Mouse (Mus musculus) stomach, embryonic 15.5 days (tissue): ENCODE measurements around the gene Acss2. TPM values are rescaled to one million over a fixed set of nuclear protein-coding genes. Genes with fewer than 3 reads are reported as not detected.
A peak's percentile ranks its signal among the peaks of the same experiment; 100 is the strongest.

Experiments
- ATAC-seq: fragments of 200-750 bp; cut with Nextera tagmentation; 2 replicates; pipeline ENCODE4 v1.8.0; 2017; ENCODE audit warnings: low read depth, moderate number of reproducible peaks, moderate TSS enrichment; ENCODE audit not compliant: insufficient read depth, low FRiP score
- H3K27ac ChIP-seq: fragments of 300-500 bp; sonication (generic); 2 replicates; pipeline ENCODE4 v1.5.1; 2015; ENCODE audit warnings: mild to moderate bottlenecking, inconsistent platforms
- H3K27me3 ChIP-seq: fragments of 300-500 bp; sonication (generic); replicated peaks from 2 replicates; pipeline ENCODE4 v1.6.1; 2015; ENCODE audit warnings: inconsistent platforms
- H3K36me3 ChIP-seq: fragments of 300-500 bp; sonication (generic); 2 replicates; pipeline ENCODE4 v1.6.1; 2015; ENCODE audit warnings: inconsistent platforms
- H3K4me1 ChIP-seq: fragments of 300-500 bp; sonication (generic); 2 replicates; pipeline ENCODE4 v1.6.1; 2015; ENCODE audit warnings: inconsistent platforms
- H3K4me2 ChIP-seq: fragments of 300-500 bp; sonication (generic); 2 replicates; pipeline ENCODE4 v1.6.1; 2015; ENCODE audit warnings: mild to moderate bottlenecking, inconsistent platforms
- H3K4me3 ChIP-seq: fragments of 300-500 bp; sonication (generic); replicated peaks from 2 replicates; pipeline ENCODE4 v1.5.1; 2015; ENCODE audit warnings: inconsistent platforms
- H3K9ac ChIP-seq: fragments of 300-500 bp; sonication (generic); 2 replicates; pipeline ENCODE4 v1.6.1; 2015; ENCODE audit warnings: inconsistent platforms
- H3K9me3 ChIP-seq: fragments of 300-500 bp; sonication (generic); 2 replicates; pipeline ENCODE4 v1.6.1; 2016; ENCODE audit warnings: inconsistent platforms
- WGBS: fragments of 180-500 bp; shearing (Covaris S2); methylation state at CpG from one replicate; pipeline ENCODE4 v1.1.7; 2015; 5-methylcytosine and 5-hydroxymethylcytosine counted together
- polyA plus RNA-seq: library from polyadenylated mRNA; unstranded; fragments of >200 nt; fragmentation: Nextera tagmentation; extraction: Ambion mirVana; gene quantifications from 2 replicates; pipeline ENCODE4 v1.2.1, GENCODE M21; 2015

The Acss2 gene
- polyA plus RNA-seq, 1 experiment from 2014 or later = 14.0 TPM

DNA sequence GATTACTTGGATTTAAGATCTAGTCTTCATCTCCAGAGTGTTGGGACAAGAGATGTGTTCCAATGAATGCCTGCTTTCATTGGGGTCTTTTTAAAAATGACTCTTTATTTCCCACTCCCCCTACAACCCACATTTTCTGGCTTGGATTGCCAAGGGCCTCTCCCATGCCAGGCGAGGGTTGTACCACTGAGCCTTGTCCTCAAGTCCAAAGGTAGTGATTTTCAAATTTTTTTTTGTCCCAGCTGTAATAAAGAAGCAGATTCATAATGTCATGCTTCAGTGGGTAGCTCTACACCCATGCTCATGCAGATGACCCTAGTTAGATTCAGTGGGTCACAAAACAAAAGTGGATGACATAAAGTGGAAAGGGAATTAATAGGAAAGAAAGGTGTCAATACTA, 29.2 kb downstream of the Acss2 start:
- Histone ChIP-seq H3K4me2 (no peak overlapping the region), H3K27ac (no peak overlapping the region; the same call in 1 of the 2 replicates), H3K36me3 (no peaks in the 10 kb centered on the region), H3K9me3 (no peaks in the 10 kb centered on the region), H3K4me1 (no peaks in the 10 kb centered on the region), H3K27me3 (no peaks in the 10 kb centered on the region), H3K9ac (no peak overlapping the region), H3K4me3 (no peak overlapping the region)
- no peak for ATAC-seq
- WGBS = 70% methylated on average over 1 of the region's 1 CpGs

DNA sequence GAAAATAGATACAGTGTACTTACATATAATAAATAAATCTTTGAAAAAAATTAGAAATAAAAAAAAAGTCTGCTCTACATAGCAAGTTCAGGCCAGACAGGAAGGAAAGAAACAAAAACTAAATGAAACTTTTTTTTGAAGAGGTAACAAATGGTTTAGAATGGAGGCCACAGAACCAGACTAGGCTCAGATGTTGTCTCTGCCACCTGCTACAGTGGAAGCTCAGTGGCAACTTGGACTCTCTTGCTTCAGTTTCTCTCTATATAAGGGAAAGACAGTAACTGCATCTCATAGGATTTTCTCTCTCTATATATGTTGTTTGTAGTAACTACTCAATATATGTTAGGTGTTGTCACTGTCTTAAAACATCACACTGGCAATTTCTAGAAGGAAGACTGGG, 34.6 kb downstream of the Acss2 start:
- Histone ChIP-seq H3K27ac (no peak overlapping the region), H3K36me3 (no peaks in the 10 kb centered on the region), H3K9ac (no peak overlapping the region), H3K9me3 (no peaks in the 10 kb centered on the region), H3K4me3 (no peak overlapping the region), H3K27me3 (no peaks in the 10 kb centered on the region), H3K4me1 (no peaks in the 10 kb centered on the region), H3K4me2 (no peak overlapping the region)
- no peak for ATAC-seq

DNA sequence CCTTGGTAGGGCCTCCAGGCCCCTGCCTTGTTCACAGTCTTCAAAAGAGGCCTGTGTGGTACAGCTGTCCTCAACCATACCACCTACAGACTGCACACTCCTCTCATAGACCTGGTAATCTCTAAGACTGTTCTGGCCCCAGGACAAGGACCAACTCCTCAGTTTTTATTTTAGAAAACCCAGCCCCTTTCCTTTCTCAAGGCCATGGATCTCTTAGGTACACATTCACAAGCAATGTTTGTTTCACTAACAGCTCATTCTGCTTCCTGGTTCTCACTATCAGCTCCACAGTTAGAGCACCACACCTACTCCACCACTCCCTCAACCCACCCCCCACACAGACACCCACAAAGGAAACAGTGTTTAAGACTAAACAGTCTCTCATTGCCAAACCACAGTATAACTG, 35.2 kb downstream of the Acss2 start:
- peak; percentile 87 for ATAC-seq
- no peaks in the 10 kb centered on the region for H3K9me3 ChIP-seq
- H3K27ac ChIP-seq = peak overlapping the region; percentile 67; the same call in 1 of the 2 replicates
- H3K9ac ChIP-seq = no peak overlapping the region
- no peaks in the 10 kb centered on the region for H3K36me3 ChIP-seq
- H3K4me3 ChIP-seq = no peak overlapping the region
- H3K4me1 ChIP-seq = no peaks in the 10 kb centered on the region
- no peaks in the 10 kb centered on the region for H3K27me3 ChIP-seq
- no peak overlapping the region for H3K4me2 ChIP-seq

DNA sequence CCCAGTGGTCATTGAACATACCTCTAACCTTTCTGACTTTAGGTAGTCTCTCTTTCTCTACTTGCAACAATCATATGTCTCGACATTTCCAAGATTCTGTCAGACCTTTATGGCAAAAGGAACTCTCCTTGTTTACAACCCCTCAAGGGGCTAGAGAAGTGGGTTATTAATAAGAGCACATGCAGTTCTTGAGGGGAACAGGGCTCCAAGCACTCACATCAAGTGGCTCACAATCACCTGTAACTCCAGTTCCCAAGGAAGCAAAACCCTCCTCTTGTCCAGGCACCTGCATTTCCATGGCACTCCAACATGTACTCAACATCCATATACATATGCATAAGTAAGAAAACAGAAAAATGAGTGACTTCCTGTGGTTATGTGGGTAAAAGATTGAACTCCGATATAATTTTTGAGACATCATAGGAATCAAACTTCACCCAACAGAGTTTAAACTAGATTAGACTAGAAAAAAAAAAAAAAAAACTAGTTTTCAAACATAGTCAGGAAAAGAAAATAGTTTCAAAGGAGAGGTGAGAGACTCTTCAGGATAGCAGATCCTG, 36.8 kb downstream of the Acss2 start:
- H3K4me1 ChIP-seq = no peaks in the 10 kb centered on the region
- ATAC-seq = no peak
- no peak overlapping the region for H3K27ac ChIP-seq
- no peak overlapping the region for H3K9ac ChIP-seq
- WGBS = 85% methylated on average over 2 of the region's 2 CpGs
- no peak overlapping the region for H3K4me2 ChIP-seq
- H3K9me3 ChIP-seq = no peaks in the 10 kb centered on the region
- H3K27me3 ChIP-seq = no peaks in the 10 kb centered on the region
- H3K4me3 ChIP-seq = no peak overlapping the region
- no peaks in the 10 kb centered on the region for H3K36me3 ChIP-seq

DNA sequence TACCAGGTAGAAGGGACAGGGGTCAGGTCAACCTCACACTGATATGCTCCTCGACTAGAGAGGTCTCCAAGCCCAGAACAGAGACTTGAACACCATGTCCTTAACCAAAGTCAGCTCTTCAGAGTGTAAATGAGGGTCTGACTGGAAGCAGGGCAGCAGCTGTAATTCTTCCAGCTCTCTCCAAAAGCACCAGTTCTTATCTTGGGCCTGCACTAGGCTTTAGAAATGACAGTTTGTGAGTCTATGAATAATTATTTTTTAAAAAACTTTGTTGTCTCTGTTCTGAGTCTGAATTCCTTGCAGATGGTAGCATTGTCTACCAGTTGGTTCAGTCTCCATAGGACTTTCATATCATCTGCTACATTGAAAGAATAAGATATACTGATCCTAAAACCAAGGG, 44.5 kb downstream of the Acss2 start:
- Histone ChIP-seq H3K9me3 (no peaks in the 10 kb centered on the region), H3K4me2 (no peak overlapping the region), H3K27ac (no peak overlapping the region), H3K36me3 (no peaks in the 10 kb centered on the region), H3K4me3 (no peak overlapping the region), H3K27me3 (no peaks in the 10 kb centered on the region), H3K4me1 (no peaks in the 10 kb centered on the region), H3K9ac (no peak overlapping the region)
- WGBS = 45% methylated on average over 1 of the region's 1 CpGs
- ATAC-seq = no peak

DNA sequence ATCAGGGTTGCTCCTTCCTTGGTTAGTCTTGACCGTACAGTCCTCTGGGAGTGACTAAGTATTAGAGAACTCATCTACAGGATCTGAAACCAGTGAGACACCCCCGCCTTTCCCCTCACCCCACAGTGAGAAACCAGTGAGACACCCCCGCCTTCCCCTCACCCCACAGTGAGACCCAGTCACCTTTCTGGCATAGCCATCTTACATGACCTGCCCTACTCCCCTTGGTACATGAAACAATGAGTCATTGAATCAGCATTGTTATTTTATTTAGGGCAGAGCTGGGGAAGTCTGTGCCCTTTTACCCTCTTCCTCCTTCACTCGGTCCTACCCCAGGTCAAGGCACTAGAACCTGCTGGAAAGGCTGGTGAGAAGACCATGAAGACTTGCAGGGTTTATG, 45.2 kb downstream of the Acss2 start:
- ATAC-seq = no peak
- Histone ChIP-seq H3K27ac (no peak overlapping the region), H3K9me3 (no peaks in the 10 kb centered on the region), H3K9ac (no peak overlapping the region), H3K27me3 (no peaks in the 10 kb centered on the region), H3K4me2 (no peak overlapping the region), H3K4me1 (no peaks in the 10 kb centered on the region), H3K36me3 (no peaks in the 10 kb centered on the region), H3K4me3 (no peak overlapping the region)
- 78% methylated on average over 4 of the region's 4 CpGs for WGBS

DNA sequence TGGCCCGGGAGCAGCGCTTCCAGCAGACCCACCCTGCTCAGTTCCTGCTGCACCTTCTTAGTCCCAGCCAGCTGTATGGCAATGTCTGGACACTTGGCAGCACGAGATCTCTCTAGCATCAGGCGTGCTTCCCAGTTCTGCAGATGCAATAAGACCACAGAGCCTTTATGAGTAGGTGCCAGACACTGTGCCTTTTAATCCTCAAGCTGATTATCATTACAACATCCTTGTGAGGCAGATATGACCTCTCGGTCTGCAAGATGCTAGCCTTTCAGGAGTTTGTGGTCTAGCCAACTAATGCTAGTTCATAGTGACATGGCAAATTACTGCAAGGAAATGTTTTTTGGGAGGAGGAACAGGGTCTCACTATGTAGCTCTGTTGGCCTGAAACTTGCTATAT, 50.0 kb downstream of the Acss2 start:
- 87% methylated on average over 5 of the region's 5 CpGs for WGBS
- no peak overlapping the region for H3K4me3 ChIP-seq
- no peak overlapping the region for H3K4me2 ChIP-seq
- H3K27me3 ChIP-seq = no peaks in the 10 kb centered on the region
- no peaks in the 10 kb centered on the region for H3K36me3 ChIP-seq
- H3K9me3 ChIP-seq = no peaks in the 10 kb centered on the region
- H3K9ac ChIP-seq = no peak overlapping the region
- no peaks in the 10 kb centered on the region for H3K4me1 ChIP-seq
- no peak overlapping the region for H3K27ac ChIP-seq
- ATAC-seq = no peak

DNA sequence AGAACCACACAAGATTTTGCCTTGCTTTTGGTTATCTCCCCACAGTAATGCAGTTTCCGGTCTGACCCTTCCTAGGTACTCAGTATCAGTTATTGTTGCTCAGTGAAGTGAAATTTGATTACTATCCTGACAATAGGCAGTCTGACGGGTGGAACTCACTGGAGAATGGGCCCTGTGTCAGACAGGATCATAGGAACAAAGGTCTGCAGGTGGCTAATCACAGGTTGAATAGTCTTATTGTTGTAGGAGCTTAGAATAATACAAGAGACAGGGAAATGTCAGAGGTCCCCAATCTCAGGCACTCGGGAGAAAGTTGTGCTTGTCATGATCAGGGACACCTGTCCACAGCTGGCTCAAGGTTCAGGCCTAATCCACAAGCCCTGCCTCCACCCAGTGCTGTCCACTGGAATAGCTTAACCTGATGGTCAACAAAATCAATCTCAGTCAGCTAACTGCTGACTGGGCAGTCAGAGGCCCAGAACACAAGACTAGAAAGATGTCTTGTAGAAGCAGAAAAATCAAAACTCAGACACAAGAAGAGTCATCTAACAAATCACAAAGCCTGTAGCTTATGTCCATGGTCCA, 51.6 kb downstream of the Acss2 start:
- no peaks in the 10 kb centered on the region for H3K36me3 ChIP-seq
- no peak overlapping the region for H3K27ac ChIP-seq
- H3K4me3 ChIP-seq = no peak overlapping the region
- WGBS = 50% methylated on average over 3 of the region's 3 CpGs
- no peaks in the 10 kb centered on the region for H3K4me1 ChIP-seq
- H3K9me3 ChIP-seq = no peaks in the 10 kb centered on the region
- no peak overlapping the region for H3K9ac ChIP-seq
- no peak overlapping the region for H3K4me2 ChIP-seq
- no peak for ATAC-seq
- H3K27me3 ChIP-seq = no peaks in the 10 kb centered on the region

DNA sequence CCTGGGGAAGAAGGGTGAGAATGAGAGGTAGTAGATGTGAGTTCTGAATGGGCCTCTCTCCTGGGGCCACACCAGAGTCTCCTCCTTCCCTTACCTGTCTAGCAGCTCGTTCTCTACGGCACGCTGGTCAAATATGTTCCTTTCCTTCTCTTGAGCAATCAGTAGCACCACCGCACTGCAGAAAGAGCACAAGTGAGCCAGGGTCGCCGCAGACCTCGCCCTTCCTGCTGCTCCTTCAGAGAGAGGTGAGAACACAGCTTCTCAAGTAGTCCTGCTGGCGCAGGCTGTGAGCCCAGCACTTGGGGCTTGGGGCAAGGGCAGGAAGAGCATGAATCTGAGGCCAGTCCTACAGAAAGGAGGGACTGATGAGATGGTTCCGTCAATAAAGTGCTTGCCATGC, 55.3 kb downstream of the Acss2 start:
- Histone ChIP-seq H3K9me3 (no peaks in the 10 kb centered on the region), H3K4me2 (no peak overlapping the region), H3K27me3 (no peaks in the 10 kb centered on the region), H3K4me3 (no peak overlapping the region), H3K36me3 (no peaks in the 10 kb centered on the region), H3K27ac (no peak overlapping the region), H3K4me1 (no peaks in the 10 kb centered on the region), H3K9ac (no peak overlapping the region)
- 87% methylated on average over 9 of the region's 9 CpGs for WGBS
- no peak for ATAC-seq

DNA sequence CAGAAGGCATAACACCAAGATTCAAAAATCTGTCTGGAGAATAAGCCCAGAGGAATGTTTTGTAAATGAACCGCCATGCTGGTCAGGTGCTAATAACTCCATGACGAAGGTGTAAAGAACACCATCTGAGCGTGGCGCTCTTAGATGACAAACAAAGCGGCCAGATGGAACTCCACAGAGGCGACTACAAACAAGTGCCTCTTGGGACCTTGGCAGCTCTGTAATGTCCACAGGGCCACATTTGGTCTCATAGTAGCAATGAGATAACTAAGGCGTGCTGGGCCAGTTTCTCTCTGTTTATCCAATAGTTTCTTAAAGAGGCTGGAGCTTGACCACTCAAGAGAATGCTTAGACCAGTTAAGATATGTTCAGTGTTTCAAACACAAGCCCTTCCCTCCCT, 56.2 kb downstream of the Acss2 start:
- no peaks in the 10 kb centered on the region for H3K27me3 ChIP-seq
- no peak overlapping the region for H3K9ac ChIP-seq
- H3K36me3 ChIP-seq = no peaks in the 10 kb centered on the region
- no peak overlapping the region for H3K4me3 ChIP-seq
- no peak overlapping the region for H3K27ac ChIP-seq
- H3K9me3 ChIP-seq = no peaks in the 10 kb centered on the region
- H3K4me2 ChIP-seq = no peak overlapping the region
- no peaks in the 10 kb centered on the region for H3K4me1 ChIP-seq
- 90% methylated on average over 7 of the region's 7 CpGs for WGBS
- ATAC-seq = no peak

DNA sequence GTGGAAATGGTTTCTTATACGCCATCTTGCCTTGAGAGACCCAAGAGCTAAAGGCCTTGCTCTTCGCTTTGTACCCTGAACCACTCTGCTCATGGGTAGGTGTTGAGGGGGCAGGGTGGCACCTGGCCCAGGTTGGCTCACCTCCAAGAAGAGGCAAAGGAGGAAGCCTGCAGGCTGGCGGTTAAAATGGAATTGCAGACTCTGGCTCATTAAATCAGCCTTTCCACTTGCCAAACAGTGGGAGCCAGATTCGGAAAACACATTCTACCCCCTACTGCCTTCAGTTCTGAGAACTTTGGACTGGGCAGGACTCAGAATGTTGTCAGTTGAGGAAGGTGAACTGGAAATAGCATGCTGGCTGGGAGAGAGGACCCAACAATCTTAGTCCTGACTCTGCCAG, 57.0 kb downstream of the Acss2 start:
- H3K9ac ChIP-seq = no peak overlapping the region
- H3K4me2 ChIP-seq = no peak overlapping the region
- no peak overlapping the region for H3K27ac ChIP-seq
- H3K9me3 ChIP-seq = no peaks in the 10 kb centered on the region
- WGBS = 93% methylated on average over 4 of the region's 4 CpGs
- no peaks in the 10 kb centered on the region for H3K4me1 ChIP-seq
- no peak overlapping the region for H3K4me3 ChIP-seq
- no peaks in the 10 kb centered on the region for H3K36me3 ChIP-seq
- H3K27me3 ChIP-seq = no peaks in the 10 kb centered on the region
- no peak for ATAC-seq

DNA sequence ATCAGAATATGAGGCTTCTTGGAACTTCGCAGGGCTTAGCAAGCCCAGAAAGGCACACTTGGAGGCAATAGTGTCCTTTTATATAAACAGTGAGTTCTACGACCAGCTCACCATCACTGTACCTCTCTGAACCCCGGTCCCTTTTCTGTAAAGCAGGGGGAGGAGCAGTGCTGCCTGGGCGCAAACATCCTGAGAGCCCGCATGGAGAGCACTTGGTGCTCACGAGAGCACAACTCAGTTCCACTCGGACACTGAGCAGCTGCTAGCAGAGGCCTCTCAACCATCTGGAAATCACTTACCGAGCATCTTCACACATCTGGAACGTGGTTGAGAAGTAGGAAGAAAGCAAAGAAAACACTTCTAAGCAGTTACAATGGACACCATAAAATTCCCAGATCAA, 58.9 kb downstream of the Acss2 start:
- Histone ChIP-seq H3K27me3 (no peaks in the 10 kb centered on the region), H3K36me3 (no peaks in the 10 kb centered on the region), H3K4me2 (no peak overlapping the region), H3K27ac (no peak overlapping the region), H3K4me3 (no peak overlapping the region), H3K9ac (no peak overlapping the region), H3K9me3 (no peaks in the 10 kb centered on the region), H3K4me1 (no peaks in the 10 kb centered on the region)
- WGBS = 76% methylated on average over 9 of the region's 9 CpGs
- no peak for ATAC-seq

DNA sequence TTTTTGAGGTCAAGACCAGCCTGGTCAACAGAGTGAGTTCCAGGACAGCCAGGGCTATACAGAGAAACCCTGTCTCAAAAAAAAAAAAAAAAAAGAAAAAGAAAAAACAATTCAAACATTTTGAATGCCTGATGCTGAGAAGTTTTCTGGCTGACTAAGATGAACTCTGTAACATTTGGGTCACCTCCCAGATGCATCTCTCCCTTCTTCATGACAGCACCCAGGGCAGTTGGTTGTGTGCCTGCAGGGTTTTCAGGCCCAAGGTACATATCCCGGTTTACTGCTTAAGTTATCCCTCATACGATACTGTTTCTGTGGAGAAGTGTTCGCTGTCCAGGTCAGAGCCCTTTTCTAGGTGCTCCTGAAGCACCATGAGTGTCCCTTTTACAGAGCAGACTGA, 62.6 kb downstream of the Acss2 start:
- no peaks in the 10 kb centered on the region for H3K9me3 ChIP-seq

More for the DNA sequence above, 62.6 kb downstream of the Acss2 start:
- WGBS = 92% methylated on average over 3 of the region's 3 CpGs
- no peak for ATAC-seq
- Histone ChIP-seq H3K4me1 (no peaks in the 10 kb centered on the region), H3K27me3 (no peaks in the 10 kb centered on the region), H3K27ac (no peak overlapping the region), H3K4me3 (no peak overlapping the region), H3K9ac (no peak overlapping the region), H3K4me2 (no peak overlapping the region), H3K36me3 (no peaks in the 10 kb centered on the region)
